Mouse (Mus musculus) limb, embryonic 15.5 days (tissue): ENCODE results near the gene Nmt2. TPM values are rescaled to one million over a fixed set of nuclear protein-coding genes. Genes with fewer than 3 reads are reported as not detected.
A peak's percentile ranks its signal among the peaks of the same experiment; 100 is the strongest.

Experiments used
- ATAC-seq: fragments of 200-750 bp; cut with Nextera tagmentation; 2 replicates; pipeline ENCODE4 v1.8.0; 2017; ENCODE audit warnings: low read depth, moderate TSS enrichment; ENCODE audit not compliant: insufficient number of reproducible peaks, low FRiP score, low TSS enrichment
- H3K27ac ChIP-seq: fragments of 300-500 bp; sonication (generic); 2 replicates; pipeline ENCODE4 v1.5.1; 2015; ENCODE audit warnings: moderate library complexity, mild to moderate bottlenecking, inconsistent platforms
- H3K27me3 ChIP-seq: fragments of 300-500 bp; sonication (generic); 2 replicates; pipeline ENCODE4 v1.6.1; 2015; ENCODE audit warnings: inconsistent platforms
- H3K36me3 ChIP-seq: fragments of 300-500 bp; sonication (generic); 2 replicates; pipeline ENCODE4 v1.6.1; 2015; ENCODE audit warnings: inconsistent platforms
- H3K4me1 ChIP-seq: fragments of 300-500 bp; sonication (generic); 2 replicates; pipeline ENCODE4 v1.6.1; 2015; ENCODE audit warnings: inconsistent platforms
- H3K4me2 ChIP-seq: fragments of 300-500 bp; sonication (generic); 2 replicates; pipeline ENCODE4 v1.6.1; 2015; ENCODE audit warnings: mild to moderate bottlenecking, inconsistent platforms
- H3K4me3 ChIP-seq: fragments of 300-500 bp; sonication (generic); 2 replicates; pipeline ENCODE4 v1.5.1; 2015; ENCODE audit warnings: mild to moderate bottlenecking, inconsistent platforms
- H3K9ac ChIP-seq: fragments of 300-500 bp; sonication (generic); 2 replicates; pipeline ENCODE4 v1.6.1; 2015; ENCODE audit warnings: inconsistent platforms
- H3K9me3 ChIP-seq: fragments of 300-500 bp; sonication (generic); 2 replicates; pipeline ENCODE4 v1.6.1; 2016; ENCODE audit warnings: inconsistent platforms
- WGBS: fragments of 180-500 bp; shearing (Covaris S2); methylation state at CpG from one replicate; pipeline ENCODE4 v1.1.7; 2015; 5-methylcytosine and 5-hydroxymethylcytosine counted together
- polyA plus RNA-seq: library from polyadenylated mRNA; unstranded; fragments of >200 nt; fragmentation: Nextera tagmentation; extraction: Ambion mirVana; gene quantifications from 2 replicates; pipeline ENCODE4 v1.2.1, GENCODE M21; 2015

The Nmt2 gene
- polyA plus RNA-seq, 1 experiment from 2014 or later = 36.6 TPM

GRCm38 (mm10) chr2:3284473-3285180 lies 615 bp downstream of the Nmt2 start:
- Histone ChIP-seq H3K4me2 (peak overlapping the region; percentile 81), H3K27ac (peak overlapping the region; percentile 91), H3K4me3 (peak overlapping the region; percentile 98), H3K4me1 (peaks cover 11% of the 10 kb centered on the region; the same call in 1 of the 2 replicates), H3K9ac (peak overlapping the region; percentile 71), H3K9me3 (no peaks in the 10 kb centered on the region), H3K36me3 (no peaks in the 10 kb centered on the region), H3K27me3 (no peaks in the 10 kb centered on the region)
- under 1% methylated on average over 49 of the region's 60 CpGs for WGBS
- no peak for ATAC-seq

- ATAC-seq = no peak
- WGBS = 3% methylated on average over 6 of the region's 6 CpGs
- peaks cover 11% of the 10 kb centered on the region; the same call in 1 of the 2 replicates for H3K4me1 ChIP-seq
Measured at GRCm38 (mm10) chr2:3285181-3285530, 1.1 kb downstream of the Nmt2 start.

GRCm38 (mm10) chr2:3285709-3286108 lies 1.7 kb downstream of the Nmt2 start:
- WGBS = 83% methylated on average over 3 of the region's 3 CpGs
- Histone ChIP-seq H3K9me3 (no peaks in the 10 kb centered on the region), H3K27ac (no peak overlapping the region), H3K27me3 (no peaks in the 10 kb centered on the region), H3K4me1 (peaks cover 11% of the 10 kb centered on the region; the same call in 1 of the 2 replicates), H3K4me2 (no peak overlapping the region), H3K36me3 (no peaks in the 10 kb centered on the region), H3K4me3 (no peak overlapping the region), H3K9ac (no peak overlapping the region)
- no peak for ATAC-seq

More at GRCm38 (mm10) chr2:3285181-3285530, 1.1 kb downstream of the Nmt2 start:
- peak overlapping the region; percentile 71 for H3K9ac ChIP-seq
- no peaks in the 10 kb centered on the region for H3K27me3 ChIP-seq
- peak overlapping the region; percentile 91 for H3K27ac ChIP-seq
- no peaks in the 10 kb centered on the region for H3K36me3 ChIP-seq
- peak overlapping the region; percentile 98 for H3K4me3 ChIP-seq
- peak overlapping the region; percentile 81 for H3K4me2 ChIP-seq
- H3K9me3 ChIP-seq = no peaks in the 10 kb centered on the region

- H3K4me1 ChIP-seq = peaks cover 11% of the 10 kb centered on the region; the same call in 1 of the 2 replicates
- no peaks in the 10 kb centered on the region for H3K9me3 ChIP-seq
- H3K4me2 ChIP-seq = no peak overlapping the region
- 71% methylated on average over 2 of the region's 2 CpGs for WGBS
- no peak overlapping the region for H3K4me3 ChIP-seq
- H3K9ac ChIP-seq = no peak overlapping the region
- no peak for ATAC-seq
- no peak overlapping the region for H3K27ac ChIP-seq
- H3K36me3 ChIP-seq = no peaks in the 10 kb centered on the region
- no peaks in the 10 kb centered on the region for H3K27me3 ChIP-seq
Measured at GRCm38 (mm10) chr2:3286243-3286642, 2.2 kb downstream of the Nmt2 start.

GRCm38 (mm10) chr2:3289581-3289980 lies 5.6 kb downstream of the Nmt2 start:
- Histone ChIP-seq H3K9ac (no peak overlapping the region), H3K4me1 (no peaks in the 10 kb centered on the region; the same call in 1 of the 2 replicates), H3K9me3 (no peaks in the 10 kb centered on the region), H3K27ac (no peak overlapping the region), H3K27me3 (no peaks in the 10 kb centered on the region), H3K4me2 (no peak overlapping the region), H3K36me3 (no peaks in the 10 kb centered on the region), H3K4me3 (no peak overlapping the region)
- WGBS = 81% methylated on average over 1 of the region's 1 CpGs
- ATAC-seq = no peak

GRCm38 (mm10) chr2:3292170-3292569 lies 8.2 kb downstream of the Nmt2 start:
- H3K36me3 ChIP-seq = no peaks in the 10 kb centered on the region
- no peaks in the 10 kb centered on the region for H3K9me3 ChIP-seq
- 84% methylated on average over 1 of the region's 1 CpGs for WGBS
- H3K4me1 ChIP-seq = no peaks in the 10 kb centered on the region
- H3K9ac ChIP-seq = no peak overlapping the region
- no peak for ATAC-seq
- H3K4me2 ChIP-seq = no peak overlapping the region
- no peak overlapping the region for H3K4me3 ChIP-seq
- no peak overlapping the region for H3K27ac ChIP-seq
- no peaks in the 10 kb centered on the region for H3K27me3 ChIP-seq

- no peak overlapping the region for H3K9ac ChIP-seq
- no peak overlapping the region for H3K4me2 ChIP-seq
- no peak overlapping the region for H3K27ac ChIP-seq
- whole genome bisulfite sequencing = 87% methylated on average over 7 of the region's 7 CpGs
- no peaks in the 10 kb centered on the region for H3K9me3 ChIP-seq
- ATAC-seq = no peak
- H3K4me1 ChIP-seq = no peaks in the 10 kb centered on the region
- H3K4me3 ChIP-seq = no peak overlapping the region
- no peaks in the 10 kb centered on the region for H3K36me3 ChIP-seq
- no peaks in the 10 kb centered on the region for H3K27me3 ChIP-seq
Measured at GRCm38 (mm10) chr2:3295826-3296225, 11.8 kb downstream of the Nmt2 start.

- no peaks in the 10 kb centered on the region for H3K9me3 ChIP-seq
- H3K27ac ChIP-seq = no peak overlapping the region
- H3K27me3 ChIP-seq = no peaks in the 10 kb centered on the region
- 59% methylated on average over 3 of the region's 3 CpGs for WGBS
- no peak overlapping the region for H3K4me3 ChIP-seq
- H3K4me1 ChIP-seq = no peaks in the 10 kb centered on the region
- H3K9ac ChIP-seq = no peak overlapping the region
- H3K4me2 ChIP-seq = no peak overlapping the region
- H3K36me3 ChIP-seq = peaks cover 16% of the 10 kb centered on the region
- ATAC-seq = no peak
Measured at GRCm38 (mm10) chr2:3305426-3306025, 21.5 kb downstream of the Nmt2 start.

- Histone ChIP-seq H3K9ac (no peak overlapping the region), H3K36me3 (peaks cover 51% of the 10 kb centered on the region), H3K27ac (no peak overlapping the region), H3K4me2 (no peak overlapping the region), H3K4me3 (no peak overlapping the region), H3K9me3 (no peaks in the 10 kb centered on the region), H3K4me1 (no peaks in the 10 kb centered on the region), H3K27me3 (no peaks in the 10 kb centered on the region)
- no peak for ATAC-seq
- 78% methylated on average over 2 of the region's 2 CpGs for WGBS
Measured at GRCm38 (mm10) chr2:3323132-3323531, 39.1 kb downstream of the Nmt2 start.

GRCm38 (mm10) chr2:3324381-3325130 lies 40.5 kb downstream of the Nmt2 start:
- Histone ChIP-seq H3K27me3 (no peaks in the 10 kb centered on the region), H3K9me3 (no peaks in the 10 kb centered on the region), H3K4me2 (no peak overlapping the region), H3K9ac (no peak overlapping the region), H3K4me1 (no peaks in the 10 kb centered on the region), H3K36me3 (peaks cover 53% of the 10 kb centered on the region), H3K27ac (no peak overlapping the region), H3K4me3 (no peak overlapping the region)
- no peak for ATAC-seq
- 92% methylated on average over 7 of the region's 7 CpGs for WGBS

GRCm38 (mm10) chr2:3326547-3326946 lies 42.5 kb downstream of the Nmt2 start:
- H3K4me2 ChIP-seq = no peak overlapping the region
- ATAC-seq = no peak
- no peak overlapping the region for H3K9ac ChIP-seq
- peaks cover 6% of the 10 kb centered on the region for H3K4me1 ChIP-seq
- no peak overlapping the region for H3K27ac ChIP-seq
- 95% methylated on average over 1 of the region's 1 CpGs for WGBS
- no peak overlapping the region for H3K4me3 ChIP-seq
- H3K9me3 ChIP-seq = no peaks in the 10 kb centered on the region
- peaks cover 49% of the 10 kb centered on the region for H3K36me3 ChIP-seq
- H3K27me3 ChIP-seq = no peaks in the 10 kb centered on the region

- no peak overlapping the region for H3K4me3 ChIP-seq
- H3K9ac ChIP-seq = no peak overlapping the region
- H3K4me2 ChIP-seq = no peak overlapping the region
- H3K27me3 ChIP-seq = no peaks in the 10 kb centered on the region
- 50% methylated on average over 1 of the region's 1 CpGs for WGBS
- peaks cover 45% of the 10 kb centered on the region for H3K36me3 ChIP-seq
- H3K27ac ChIP-seq = no peak overlapping the region
- H3K4me1 ChIP-seq = peaks cover 7% of the 10 kb centered on the region
- ATAC-seq = no peak
- H3K9me3 ChIP-seq = no peaks in the 10 kb centered on the region
Measured at GRCm38 (mm10) chr2:3327351-3327750, 43.3 kb downstream of the Nmt2 start.
